Mouse (Mus musculus) cerebellum, adult 11 months (tissue): ENCODE measurements around the gene Nfyb.

ENCODE experiments used
- DNase-seq: peaks from one replicate; pipeline ENCODE4 v3.0.0; 2022

Gene Nfyb

DNA sequence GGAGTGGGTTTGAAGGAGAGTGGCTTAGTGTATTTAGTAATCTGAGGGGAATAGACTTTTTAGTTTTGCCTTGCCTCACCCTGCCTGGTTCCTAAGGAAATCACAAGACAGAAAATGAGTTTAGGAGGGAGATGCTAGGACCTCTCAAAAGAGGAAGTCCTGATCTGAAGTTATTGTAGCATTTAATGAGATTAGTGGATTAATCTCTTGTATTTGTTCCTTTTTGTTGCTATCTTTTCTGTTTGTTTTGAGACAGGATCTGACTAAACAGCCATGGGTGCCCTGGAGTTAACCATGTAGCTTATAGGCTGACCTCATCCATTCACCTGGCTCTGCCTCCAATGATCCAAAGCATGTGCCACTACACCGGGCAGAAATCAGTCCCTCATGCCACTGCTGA, 21.4 kb downstream of the Nfyb start:
- DNase-seq: no peak

DNA sequence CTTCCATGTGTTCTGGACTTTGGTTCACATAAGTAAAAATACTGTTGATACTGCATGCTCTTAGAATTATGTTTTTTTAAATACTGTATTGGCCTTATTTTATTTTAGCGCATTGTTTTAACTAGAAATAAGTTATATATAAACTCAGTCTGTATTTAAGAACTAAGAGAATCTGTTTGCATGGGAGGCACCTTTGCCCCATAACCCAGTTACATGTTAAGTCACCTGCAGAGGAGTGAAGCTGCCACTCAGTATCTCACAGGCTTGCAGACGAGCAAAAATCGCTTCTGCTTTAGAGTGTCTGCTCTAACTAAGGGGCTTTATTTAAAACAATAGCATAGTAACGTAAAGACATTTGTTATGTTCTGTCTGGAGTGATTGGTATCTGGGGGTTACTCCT, 22.1 kb downstream of the Nfyb start:
- DNase-seq: no peak

DNA sequence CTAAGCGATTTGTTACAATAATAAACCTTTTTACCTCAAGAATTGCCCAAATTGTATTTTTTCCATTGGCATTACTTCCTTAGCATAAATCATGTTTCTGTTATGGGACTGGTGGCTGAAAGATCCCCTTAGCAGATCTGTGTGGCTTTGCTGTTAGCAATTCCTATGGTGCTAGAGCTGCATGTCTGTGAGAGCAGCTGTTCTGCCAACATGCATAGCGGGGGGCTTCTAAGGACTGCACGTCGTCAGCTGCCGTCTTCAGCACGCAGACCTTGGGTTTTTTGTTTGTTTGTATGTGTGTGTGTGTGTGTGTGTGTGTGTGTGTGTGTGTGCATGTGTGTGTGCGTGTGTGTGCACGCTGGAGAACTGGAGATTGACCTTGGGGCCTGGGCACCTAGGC, 22.6 kb downstream of the Nfyb start:
- DNase-seq: no peak

GRCm38 (mm10) chr10:82699296-82699941, 64.5 kb downstream of the Nfyb start:
- DNase-seq: no peak

- peak; percentile 87 for DNase-seq
These were observed 65.2 kb downstream of the Nfyb start for GRCm38 (mm10) chr10:82698712-82699261.
